Mouse (Mus musculus) liver, embryonic 14.5 days (tissue): ENCODE measurements around the gene Chst8.

Experiments
- CTCF ChIP-seq: IDR thresholded peaks from 2 replicates; pipeline ENCODE4 v1.5.1; 2016; ENCODE audit warnings: antibody characterized with exemption, low read depth, control low read depth
- EP300 ChIP-seq: IDR thresholded peaks from 2 replicates; pipeline ENCODE4 v1.6.1; 2016; ENCODE audit warnings: antibody characterized with exemption, low read depth

- TF ChIP-seq EP300 (no peak), CTCF (no peak)
Measured at GRCm38 (mm10) chr7:34725206-34725605, 87.3 kb downstream of the Chst8 start.
